Mouse (Mus musculus) MN1 (cell line): ENCODE measurements around the gene Rbm28.
A peak's percentile ranks its signal among the peaks of the same experiment; 100 is the strongest.
"Not testable (repeated sequence)": the region's sequence is repeated elsewhere in the genome, so short reads cannot be mapped to it uniquely, and the experiment has no call there.

Experiments
- DNase-seq: peaks from one replicate; pipeline ENCODE4 v3.0.0-alpha.2; 2016; ENCODE audit warnings: low spot score

Gene Rbm28

DNA sequence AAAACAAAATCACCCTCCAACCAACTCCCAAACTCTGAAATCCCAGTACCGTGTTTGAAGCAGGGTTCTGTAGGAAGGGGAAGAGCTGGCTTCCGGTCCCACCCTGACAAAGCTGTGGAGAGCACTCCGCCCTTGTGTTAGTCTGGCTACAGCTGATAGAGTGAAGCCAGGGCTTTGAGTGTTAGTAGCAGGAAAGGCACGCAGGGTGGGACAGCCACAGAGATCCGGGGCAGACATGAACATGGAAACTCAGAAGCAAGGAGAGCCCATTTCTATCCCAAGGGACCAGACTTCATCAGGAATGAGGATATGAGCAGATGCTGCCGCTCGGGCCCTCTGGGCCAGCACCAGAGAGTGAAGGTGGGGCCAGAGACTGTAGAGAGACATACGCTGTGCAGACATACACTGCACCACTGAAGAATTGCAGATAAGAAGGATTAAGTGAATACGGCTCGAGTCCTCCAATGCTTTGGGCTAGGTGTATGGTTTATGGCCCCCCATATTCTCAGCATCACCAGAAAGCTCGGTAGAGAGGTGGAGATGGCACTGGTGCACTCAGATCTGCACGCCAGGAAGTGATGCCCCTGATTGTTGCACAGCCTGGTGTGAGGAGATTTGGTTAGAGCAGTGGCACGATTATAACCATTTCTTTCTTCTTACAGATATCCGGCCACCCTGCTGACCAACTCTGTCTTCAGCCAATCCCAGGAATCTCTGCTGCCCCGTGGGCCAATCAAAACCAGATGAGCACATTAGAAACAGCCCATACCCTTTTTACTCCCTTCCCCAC is 29.4 kb upstream of the Rbm28 start:
- DNase-seq: no peak

- no peak for DNase-seq
These were observed 23.1 kb upstream of the Rbm28 start for GRCm38 (mm10) chr6:29187936-29188335.

DNA sequence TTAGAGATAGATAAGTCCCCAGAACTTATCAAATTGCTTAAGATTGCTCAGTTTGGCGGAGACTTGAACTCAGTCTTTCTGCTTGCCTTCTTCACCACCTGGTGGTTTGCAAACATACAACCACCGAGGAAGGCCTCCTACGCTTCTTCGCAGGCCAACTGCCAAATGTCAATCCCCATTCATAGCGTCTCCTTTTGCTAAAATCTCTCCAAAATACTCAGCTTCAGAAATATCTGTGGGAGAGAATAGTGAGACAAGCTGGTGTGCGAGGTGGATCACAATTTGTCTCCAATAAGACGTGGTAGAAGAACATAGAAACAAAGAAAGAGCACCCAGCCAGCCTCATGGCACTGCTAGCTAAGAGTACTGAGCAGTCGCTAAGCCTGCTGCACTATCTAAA is 15.0 kb upstream of the Rbm28 start:
- DNase-seq: no peak

DNA sequence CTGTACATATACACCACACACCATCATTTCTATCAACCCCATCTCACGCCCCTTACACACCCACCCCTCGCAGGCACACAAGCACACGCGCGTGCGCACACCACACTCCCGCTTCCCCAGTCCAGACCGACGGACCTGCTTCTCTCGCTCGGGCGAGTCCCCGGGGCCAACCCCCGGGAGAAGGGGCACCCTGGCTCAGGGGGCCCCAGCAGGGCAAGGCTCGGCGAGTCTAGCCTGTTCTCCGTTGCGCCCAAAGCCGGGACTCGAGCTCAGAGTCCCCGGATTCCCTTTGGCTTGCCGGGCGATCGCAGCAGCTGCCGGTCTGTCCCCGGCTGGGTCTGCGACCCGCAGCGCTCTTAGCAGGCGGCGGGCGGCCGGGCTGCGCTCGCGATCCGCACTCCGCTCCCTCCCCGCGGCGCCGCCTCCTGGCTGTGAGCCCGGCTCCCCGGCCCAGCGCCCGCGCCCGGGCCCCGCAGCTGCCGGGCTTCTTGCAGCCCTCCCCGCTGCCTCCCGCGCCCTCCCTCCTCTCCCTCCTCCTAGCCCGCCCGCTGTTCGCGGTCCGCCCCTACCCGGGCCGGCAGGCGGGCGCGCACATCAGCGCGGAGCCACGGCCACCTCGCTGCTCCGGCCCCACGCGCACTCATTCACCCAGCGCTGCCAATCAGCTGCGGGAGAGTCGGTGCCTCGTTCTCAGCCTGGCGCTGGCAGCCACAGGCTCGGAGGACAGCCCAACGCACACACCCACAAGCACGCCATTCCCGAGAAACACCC is 14.3 kb upstream of the Rbm28 start, which contains the start of gene Prrt4:
TSS of gene Prrt4 (minus strand) at position 697 of the 771 bp plus-strand sequence.
- peak; percentile 58 for DNase-seq

- DNase-seq: no peak
These were observed 13.4 kb upstream of the Rbm28 start for GRCm38 (mm10) chr6:29177901-29178879.

DNA sequence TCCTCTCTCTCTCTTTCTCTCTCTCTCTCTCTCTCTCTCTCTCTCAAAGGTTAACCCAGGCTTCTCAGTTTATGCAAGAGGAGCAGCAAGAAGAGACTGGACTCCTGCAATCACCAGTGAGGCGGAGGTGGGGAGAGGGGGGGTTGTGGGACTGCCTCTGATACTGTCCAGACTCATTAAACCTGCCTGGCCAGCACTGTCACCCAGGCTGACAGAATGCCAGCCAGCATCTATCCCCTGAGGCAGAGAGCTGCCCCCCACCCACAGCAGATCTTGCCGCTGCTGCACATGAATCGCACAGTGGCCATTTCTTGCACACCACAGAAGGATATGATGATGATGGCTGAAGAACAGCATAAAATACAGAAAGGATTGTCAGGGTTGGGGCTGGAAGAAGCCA is 10.3 kb upstream of the Rbm28 start:
- DNase-seq: no peak

DNA sequence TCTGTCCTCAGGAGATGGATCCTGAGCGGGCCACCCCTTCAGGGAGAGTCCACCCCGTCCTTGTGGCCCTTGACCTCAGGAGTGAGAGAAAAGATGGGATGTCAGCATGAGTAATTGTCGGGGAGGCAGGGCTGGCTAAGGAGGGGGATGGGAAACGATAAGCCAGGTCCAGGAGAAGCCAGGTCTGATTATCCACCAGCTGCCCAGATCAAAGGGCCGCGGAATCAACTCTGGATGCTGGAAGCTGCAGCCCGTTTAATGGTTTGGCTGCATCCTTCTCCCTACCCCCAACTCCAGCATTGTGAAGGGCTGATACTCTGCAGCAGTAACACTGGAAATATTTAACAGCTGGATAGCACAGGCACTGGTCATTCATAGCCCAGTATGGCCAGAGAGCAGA is 9.6 kb upstream of the Rbm28 start:
- no peak for DNase-seq

GRCm38 (mm10) chr6:29170952-29171388 is 6.2 kb upstream of the Rbm28 start:
- peak; percentile 75 for DNase-seq

DNA sequence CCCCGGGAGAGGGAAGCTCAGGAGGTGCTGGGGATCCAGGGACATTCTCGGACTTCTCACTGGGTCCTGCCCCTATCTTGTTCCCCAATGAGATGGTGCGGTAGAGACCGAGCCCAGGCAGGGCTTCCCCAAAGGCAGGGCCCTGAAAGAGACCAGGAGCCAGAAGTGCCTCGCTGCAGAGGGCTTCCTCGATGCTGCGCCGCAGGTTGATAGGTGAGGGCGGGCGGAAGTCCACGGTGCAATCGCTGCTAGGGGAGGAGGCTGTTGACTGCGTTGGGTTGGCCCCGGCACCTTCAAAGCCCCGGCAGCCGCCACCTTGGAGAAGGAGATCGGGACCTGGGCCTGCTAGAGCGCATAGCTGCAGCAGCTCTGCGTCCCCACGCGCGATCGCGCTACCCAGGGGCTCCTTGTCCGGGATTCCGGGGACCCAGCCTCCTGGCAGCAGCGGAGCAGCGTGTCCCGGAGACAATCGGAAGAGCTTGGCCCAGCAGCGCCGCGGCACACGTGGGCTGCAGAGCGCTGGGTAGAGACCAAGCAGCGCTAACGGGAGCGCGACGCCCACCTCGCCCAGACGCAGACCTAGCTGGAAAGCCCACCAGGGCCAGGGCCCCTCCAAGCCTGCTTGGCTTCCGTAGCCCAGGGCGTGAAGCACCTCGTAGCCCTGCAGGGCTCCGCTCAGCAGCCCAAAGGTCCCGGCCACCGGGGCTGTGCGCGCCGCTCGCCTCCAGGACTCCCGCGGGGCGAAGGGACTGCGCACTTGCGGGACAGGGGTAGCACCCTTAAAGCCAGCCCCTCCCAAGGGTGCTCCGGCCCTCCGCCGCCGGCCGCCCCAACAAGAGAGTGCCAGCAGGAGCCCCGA is 5.5 kb upstream of the Rbm28 start:
- DNase-seq: no peak

DNA sequence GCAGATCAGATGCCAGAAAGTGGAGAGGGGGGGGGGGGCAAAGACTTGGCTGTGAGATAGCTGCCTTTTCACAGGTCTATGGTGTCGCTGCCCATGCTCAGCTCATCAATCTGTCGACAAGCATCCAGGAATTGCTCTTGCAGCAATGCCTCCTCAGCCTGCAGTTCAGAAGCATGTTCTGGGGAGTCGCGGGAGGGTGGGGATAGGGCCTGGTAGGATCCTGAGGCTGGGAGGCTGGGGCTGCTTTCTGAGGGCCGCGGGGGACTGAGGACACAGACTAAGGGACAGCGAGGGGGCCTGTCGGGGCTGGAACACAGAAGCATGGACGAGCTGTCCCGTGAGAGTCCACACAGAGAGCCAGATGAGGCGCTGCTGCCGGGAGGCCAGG is 4.9 kb upstream of the Rbm28 start:
- DNase-seq: no peak

- no peak for DNase-seq
These were observed 4.1 kb upstream of the Rbm28 start for GRCm38 (mm10) chr6:29168871-29169270.

DNA sequence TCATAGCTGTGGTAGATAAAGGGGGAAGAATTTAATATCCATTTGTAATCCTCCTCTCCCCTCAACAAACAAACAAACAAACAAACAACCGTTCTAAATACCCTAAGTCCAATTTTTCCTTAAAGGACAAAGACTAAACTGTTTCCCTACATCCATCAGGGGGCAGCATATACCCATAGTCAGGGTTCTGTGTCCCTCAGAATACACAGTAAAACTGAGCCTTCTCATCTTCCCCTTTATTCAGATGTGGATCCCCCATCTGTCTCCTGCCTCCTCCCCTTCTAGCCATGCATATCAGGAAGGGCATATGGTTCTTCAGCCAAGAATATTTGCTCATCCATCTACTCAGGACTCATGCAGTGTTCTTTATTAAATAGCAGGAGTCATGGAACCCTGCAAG is 1.4 kb upstream of the Rbm28 start:
- DNase-seq: peak; percentile 78

DNA sequence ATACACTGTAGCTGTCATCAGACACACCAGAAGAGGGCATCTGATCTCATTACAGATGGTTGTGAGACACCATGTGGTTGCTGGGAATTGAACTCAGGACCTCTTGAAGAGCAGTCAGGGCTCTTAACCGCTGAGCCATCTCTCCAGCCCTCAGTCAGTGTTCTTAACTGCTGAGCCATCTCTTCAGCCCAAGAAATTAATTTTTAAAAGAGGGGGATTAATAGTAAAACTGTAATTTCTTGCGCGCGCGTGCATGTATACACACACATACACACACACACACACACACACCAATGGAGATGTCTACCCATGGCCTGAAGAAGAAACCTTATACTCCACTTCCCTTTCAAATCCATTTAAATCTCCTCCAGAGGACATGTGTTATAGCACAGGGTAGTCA is 3.5 kb downstream of the Rbm28 start:
- DNase-seq: not testable (repeated sequence)

DNA sequence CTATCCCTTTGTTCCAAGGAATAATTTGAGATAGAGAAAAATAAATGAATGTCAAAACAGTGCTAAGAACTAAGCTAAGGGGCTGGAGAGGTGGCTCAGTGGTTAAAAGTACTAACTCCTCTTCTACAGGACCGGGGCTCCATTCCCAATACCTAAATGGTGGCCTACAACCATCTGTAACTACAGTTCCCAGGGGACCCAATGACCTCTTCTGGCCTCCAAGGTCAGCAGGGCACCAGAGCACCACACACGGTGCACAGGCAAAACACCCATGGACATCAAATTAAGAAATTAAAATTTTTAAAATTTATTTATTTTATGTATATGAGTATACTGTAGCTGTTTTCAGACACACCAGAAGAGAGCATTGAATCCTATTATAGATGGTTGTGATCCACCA is 4.0 kb downstream of the Rbm28 start:
- DNase-seq: no peak

DNA sequence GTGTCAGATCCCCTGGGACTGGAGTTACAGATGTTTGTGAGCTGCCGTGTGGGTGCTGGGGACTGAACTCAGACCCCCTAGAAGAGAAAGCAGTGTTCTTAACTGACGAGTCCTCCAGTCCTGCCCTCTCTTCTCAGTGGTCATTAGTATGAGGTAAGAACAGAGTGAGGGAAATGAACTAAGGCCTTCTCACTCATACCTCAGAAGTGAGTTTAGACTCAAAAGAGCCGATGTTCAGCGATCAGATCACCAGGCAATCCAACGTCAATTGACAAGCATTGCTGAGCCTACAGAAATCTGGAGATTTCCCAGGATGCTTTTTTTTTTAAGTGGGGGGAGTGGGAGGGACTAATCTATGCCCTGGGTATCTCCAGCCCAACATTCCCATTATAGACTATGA is 8.5 kb downstream of the Rbm28 start:
- no peak for DNase-seq

DNA sequence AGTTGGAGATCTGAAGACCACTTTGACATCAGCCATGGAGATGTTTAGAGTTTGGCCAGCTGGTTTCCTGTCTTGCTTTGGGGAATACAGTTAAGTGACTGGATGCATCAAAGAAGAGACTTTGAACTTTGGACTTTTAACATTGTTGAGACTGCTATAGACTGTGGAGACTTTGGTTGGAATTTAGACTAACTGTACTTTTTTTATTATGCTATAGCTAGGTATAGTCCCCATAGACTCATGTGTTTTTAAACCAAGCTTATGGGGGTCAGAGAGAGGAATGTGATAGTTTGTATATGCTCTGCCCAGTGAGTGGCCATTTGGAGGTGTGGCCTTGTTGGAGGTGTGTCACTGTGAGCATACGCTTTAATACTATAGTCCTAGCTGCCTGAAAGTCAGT is 14.8 kb downstream of the Rbm28 start:
- no peak for DNase-seq

GRCm38 (mm10) chr6:29147407-29148010 is 17.3 kb downstream of the Rbm28 start:
- DNase-seq: no peak

GRCm38 (mm10) chr6:29146641-29147040 is 18.2 kb downstream of the Rbm28 start:
- DNase-seq: no peak

DNA sequence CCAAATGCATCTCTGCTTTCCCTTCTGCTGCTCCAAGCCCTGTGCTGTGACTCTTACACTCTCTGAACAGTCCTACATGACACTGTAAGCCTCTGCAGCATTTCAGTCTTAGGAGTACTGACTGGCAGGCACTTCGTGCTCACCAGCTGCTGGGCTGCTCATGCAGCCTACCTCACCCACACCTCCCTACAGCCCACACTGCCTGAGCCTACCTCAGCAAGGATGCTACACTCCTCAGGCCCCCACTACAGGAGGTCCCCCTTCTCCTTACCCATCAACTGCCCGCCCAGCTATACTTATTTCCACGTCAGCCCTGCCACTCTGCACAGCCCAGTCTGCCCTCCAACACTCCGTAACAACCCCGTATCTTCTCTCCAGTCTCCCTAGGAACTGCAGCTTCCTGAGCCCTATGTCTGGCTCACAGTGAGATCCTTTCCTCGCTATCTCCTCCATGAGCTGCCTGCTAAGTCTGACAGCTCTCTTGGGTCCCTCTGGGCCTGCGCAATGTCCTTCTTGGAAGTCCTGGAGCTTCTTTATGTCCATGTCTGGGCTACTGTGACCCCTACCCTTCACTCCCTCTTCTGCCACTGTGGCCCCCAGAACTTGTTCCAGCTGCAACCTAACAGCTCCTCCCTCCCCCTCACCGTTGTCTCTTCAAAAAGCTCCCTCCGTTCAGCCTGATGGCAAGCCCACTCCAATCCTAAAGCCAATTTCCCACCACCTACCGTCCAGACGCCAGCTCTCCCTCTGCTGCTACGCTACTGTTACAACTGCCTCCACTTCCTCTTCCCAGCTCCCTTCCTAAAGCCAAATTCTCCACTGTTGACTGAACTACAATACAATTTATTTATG is 19.1 kb downstream of the Rbm28 start:
- DNase-seq: no peak

DNA sequence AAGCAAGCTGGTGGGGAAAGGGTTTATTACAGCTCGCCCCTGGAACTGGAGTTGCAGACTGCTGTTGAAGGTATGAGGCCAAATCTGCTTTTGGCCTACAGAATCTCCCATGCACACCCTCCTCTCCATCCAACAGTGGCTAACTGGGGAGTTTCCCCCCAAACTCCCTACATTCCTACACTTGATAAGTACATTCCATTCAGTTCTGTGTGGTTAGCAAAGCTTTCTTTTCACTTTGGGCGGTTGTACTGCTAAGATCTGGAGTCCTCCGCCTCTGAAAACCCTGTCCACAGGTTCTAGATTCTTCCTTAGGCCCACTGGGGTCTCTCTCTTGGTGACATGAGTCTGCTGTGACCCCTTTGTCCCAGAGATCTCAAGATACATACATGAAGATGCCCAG is 19.8 kb downstream of the Rbm28 start:
- no peak for DNase-seq
